Mouse (Mus musculus): ENCODE data around the gene Tdrkh.

DNA sequence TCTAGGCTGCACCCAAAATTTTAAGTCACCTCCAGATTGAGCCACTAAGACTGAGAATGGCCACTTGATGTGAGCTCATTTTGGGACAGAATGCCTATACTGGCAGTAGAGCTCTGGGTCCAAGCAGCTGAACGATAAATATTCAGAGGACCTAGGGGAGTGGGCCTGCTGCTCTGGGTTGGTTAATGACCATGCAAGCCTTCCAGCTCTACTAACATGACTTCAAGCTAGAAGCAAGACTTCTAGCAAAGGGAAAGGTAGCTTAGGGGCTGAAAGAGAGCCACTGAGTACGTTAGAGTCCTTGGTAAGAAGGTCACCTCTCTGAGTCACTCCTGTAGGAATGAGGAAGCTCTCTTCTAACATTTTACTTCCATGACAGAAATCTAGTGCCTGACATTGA lies 20.9 kb upstream of the Tdrkh start:
- TF ChIP-seq TAL1 (IDR thresholded peaks at IDR 0.05; ENCODE audit: low read length) (no peak), GATA1 (IDR thresholded peaks at IDR 0.05; ENCODE audit: low read length) (no peak)

Measured in erythroblast, embryonic 14.5 days (primary cell).